Mouse (Mus musculus) splenic B cell, adult 2 months (primary cell): Measurements from ENCODE around the gene Bfar.
"Not testable (repeated sequence)": the region's sequence is repeated elsewhere in the genome, so short reads cannot be mapped to it uniquely, and the experiment has no call there.

Experiments
- DNase-seq: peaks from one replicate; pipeline ENCODE4 v3.0.0-alpha.2; 2011; ENCODE audit warnings: low read depth, low spot score
- H3K27me3 ChIP-seq: 2 replicates; pipeline ENCODE4 v1.6.1; 2012; ENCODE audit warnings: mild to moderate bottlenecking, low read length, moderate library complexity, mixed read lengths; ENCODE audit not compliant: control insufficient read depth, poor library complexity, insufficient read depth, severe bottlenecking
- H3K36me3 ChIP-seq: 2 replicates; pipeline ENCODE4 v1.6.1; 2012; ENCODE audit warnings: mild to moderate bottlenecking, low read length, moderate library complexity, mixed read lengths; ENCODE audit not compliant: control insufficient read depth, poor library complexity, insufficient read depth, severe bottlenecking

Gene Bfar

GRCm38 (mm10) chr16:13739044-13739443 is 67.4 kb downstream of the Bfar start:
- not testable (repeated sequence) for H3K27me3 ChIP-seq, DNase-seq, H3K36me3 ChIP-seq

GRCm38 (mm10) chr16:13740844-13741243 is 69.2 kb downstream of the Bfar start:
- Histone ChIP-seq H3K36me3 (no peaks in the 10 kb centered on the region), H3K27me3 (no peaks in the 10 kb centered on the region)
- no peak for DNase-seq

- H3K27me3 ChIP-seq = no peaks in the 10 kb centered on the region
- no peaks in the 10 kb centered on the region for H3K36me3 ChIP-seq
- no peak for DNase-seq
Measured at GRCm38 (mm10) chr16:13747708-13748107, 76.0 kb downstream of the Bfar start.

GRCm38 (mm10) chr16:13748124-13748523 is 76.5 kb downstream of the Bfar start:
- Histone ChIP-seq H3K27me3 (no peaks in the 10 kb centered on the region), H3K36me3 (no peaks in the 10 kb centered on the region)
- no peak for DNase-seq

- H3K36me3 ChIP-seq, H3K27me3 ChIP-seq, DNase-seq: not testable (repeated sequence)
Measured at GRCm38 (mm10) chr16:13748813-13749212, 77.2 kb downstream of the Bfar start.

DNA sequence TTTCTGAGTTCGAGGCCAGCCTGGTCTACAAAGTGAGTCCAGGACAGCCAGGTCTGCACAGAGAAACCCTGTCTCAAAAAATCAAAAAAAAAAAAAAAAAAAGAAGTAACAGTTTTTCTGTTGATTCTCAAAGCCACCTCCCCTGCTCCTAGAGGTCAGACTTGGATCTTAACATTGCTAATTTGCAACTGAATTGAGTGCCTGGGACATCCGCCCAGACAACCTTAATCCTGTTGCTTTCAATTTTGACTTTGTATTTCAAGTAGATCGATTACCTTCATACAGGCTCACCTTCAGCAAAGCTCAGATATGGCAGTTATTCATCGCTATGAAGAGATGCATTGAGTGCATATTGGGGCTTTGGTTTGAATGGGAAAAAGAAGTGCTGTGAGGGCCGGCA is 77.6 kb downstream of the Bfar start:
- Histone ChIP-seq H3K36me3 (no peaks in the 10 kb centered on the region), H3K27me3 (no peaks in the 10 kb centered on the region)
- DNase-seq = no peak

- Histone ChIP-seq H3K36me3 (no peaks in the 10 kb centered on the region), H3K27me3 (no peaks in the 10 kb centered on the region)
- DNase-seq = no peak
Measured at GRCm38 (mm10) chr16:13749981-13750380, 78.3 kb downstream of the Bfar start.

- no peaks in the 10 kb centered on the region for H3K36me3 ChIP-seq
- no peaks in the 10 kb centered on the region for H3K27me3 ChIP-seq
- no peak for DNase-seq
Measured at GRCm38 (mm10) chr16:13750626-13751025, 79.0 kb downstream of the Bfar start.
